Mouse (Mus musculus) embryonic facial prominence, embryonic 12.5 days (tissue): Measurements from ENCODE around the gene Dcaf4. TPM values are rescaled to one million over a fixed set of nuclear protein-coding genes. Genes with fewer than 3 reads are reported as not detected.

Source experiments
- polyA plus RNA-seq: library from polyadenylated mRNA; unstranded; fragments of >200 nt; fragmentation: Nextera tagmentation; extraction: Ambion mirVana; gene quantifications from 2 replicates; pipeline ENCODE4 v1.2.1, GENCODE M21; 2016

Gene Dcaf4
- polyA plus RNA-seq, 1 experiment from 2014 or later: 33.4 TPM

Other genes starting within 250 kb of the Dcaf4 start
- gene Dpf3, start 32.8 kb upstream of the Dcaf4 start, polyA plus RNA-seq: 4.2 and 5.0 TPM in 2 replicates
- 27.0 and 31.6 TPM in 2 replicates for gene Zfyve1, start 76.8 kb downstream of the Dcaf4 start, polyA plus RNA-seq
- 304 and 305 TPM in 2 replicates for gene Rbm25, start 110.8 kb downstream of the Dcaf4 start, polyA plus RNA-seq
- 59.5 and 64.2 TPM in 2 replicates for gene Psen1, start 167.7 kb downstream of the Dcaf4 start, polyA plus RNA-seq
- 0.51 and 0.69 TPM in 2 replicates for gene Papln, start 243.2 kb downstream of the Dcaf4 start, polyA plus RNA-seq